Mouse (Mus musculus): ENCODE data around the gene Ppt2. TPM values are rescaled to one million over a fixed set of nuclear protein-coding genes. Genes with fewer than 3 reads are reported as not detected.

Ppt2 gene
- total and polyA plus RNA-seq, 2 experiments, result 22.5 to 38.5 TPM

GRCm38 (mm10) chr17:34627093-34627942, 992 bp downstream of the Ppt2 start:
- Histone ChIP-seq H3K4me1 (ENCODE audit: control insufficient read depth, insufficient read depth, low read length) (0 out of 2 replicates have a peak, but pooled peaks cover 5% of the 10 kb centered on the region), H3K9ac (ENCODE audit: low read depth, low read length) (peak overlapping the region; percentile 75), H3K79me2 (ENCODE audit: control insufficient read depth, insufficient read depth, low read length) (no peaks in the 10 kb centered on the region), H3K4me3 (ENCODE audit: insufficient read depth, low read depth, low read length) (peak overlapping the region; percentile 72), H3K36me3 (ENCODE audit: control insufficient read depth, insufficient read depth, low read length) (peaks cover 6% of the 10 kb centered on the region), H3K27me3 (ENCODE audit: control insufficient read depth, insufficient read depth, low read length) (no peaks in the 10 kb centered on the region), H3K27ac (replicated peaks; ENCODE audit: insufficient read depth, low read depth, low read length) (peak overlapping the region; percentile 82)
- TF ChIP-seq POLR2A (IDR thresholded peaks at IDR 0.05; ENCODE audit: extremely low read depth, insufficient read depth, low read length) (peak; percentile 40; the same call in 1 of the 2 replicates), CTCF (IDR thresholded peaks at IDR 0.05; ENCODE audit: low read depth, low read length) (no peak)
- under 1% methylated on average over 44 of the region's 45 CpGs for WGBS
- DNase-seq (ENCODE audit: extremely low read depth, low read depth, low spot score), result peak; percentile 81

DNA sequence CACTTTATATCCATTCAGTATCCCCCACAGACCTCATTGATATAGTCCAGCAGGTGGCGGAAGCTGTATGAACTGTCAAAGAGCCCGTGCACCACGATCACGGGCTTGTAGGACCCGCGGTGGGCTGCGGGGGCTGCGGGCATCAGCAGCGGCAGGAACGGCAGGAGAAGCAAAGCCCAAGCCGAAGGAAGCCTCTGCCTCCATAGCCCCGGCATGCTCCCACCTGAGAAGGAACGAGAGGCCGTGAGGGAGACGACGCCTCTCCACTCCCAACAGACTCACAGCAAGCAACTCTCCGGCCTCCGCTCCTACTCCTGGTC, 1.6 kb downstream of the Ppt2 start:
- 0 out of 2 replicates have a peak, but pooled peaks cover 5% of the 10 kb centered on the region for H3K4me1 ChIP-seq (ENCODE audit: control insufficient read depth, insufficient read depth, low read length)
- H3K79me2 ChIP-seq (ENCODE audit: control insufficient read depth, insufficient read depth, low read length), result no peaks in the 10 kb centered on the region
- H3K27me3 ChIP-seq (ENCODE audit: control insufficient read depth, insufficient read depth, low read length), result no peaks in the 10 kb centered on the region
- H3K9ac ChIP-seq (ENCODE audit: low read depth, low read length), result peak overlapping the region; percentile 71
- H3K4me3 ChIP-seq (ENCODE audit: insufficient read depth, low read depth, low read length), result peak overlapping the region; percentile 72
- DNase-seq (ENCODE audit: extremely low read depth, low read depth, low spot score), result no peak
- H3K36me3 ChIP-seq (ENCODE audit: control insufficient read depth, insufficient read depth, low read length), result peaks cover 10% of the 10 kb centered on the region
- WGBS, result 5% methylated on average over 18 of the region's 18 CpGs
- peak; percentile 22; the same call in 1 of the 2 replicates for TF ChIP-seq CTCF (IDR thresholded peaks at IDR 0.05; ENCODE audit: low read depth, low read length)
- TF ChIP-seq POLR2A (IDR thresholded peaks at IDR 0.05; ENCODE audit: extremely low read depth, insufficient read depth, low read length), result no peak
- peak overlapping the region; percentile 78 for H3K27ac ChIP-seq (replicated peaks; ENCODE audit: insufficient read depth, low read depth, low read length)

DNA sequence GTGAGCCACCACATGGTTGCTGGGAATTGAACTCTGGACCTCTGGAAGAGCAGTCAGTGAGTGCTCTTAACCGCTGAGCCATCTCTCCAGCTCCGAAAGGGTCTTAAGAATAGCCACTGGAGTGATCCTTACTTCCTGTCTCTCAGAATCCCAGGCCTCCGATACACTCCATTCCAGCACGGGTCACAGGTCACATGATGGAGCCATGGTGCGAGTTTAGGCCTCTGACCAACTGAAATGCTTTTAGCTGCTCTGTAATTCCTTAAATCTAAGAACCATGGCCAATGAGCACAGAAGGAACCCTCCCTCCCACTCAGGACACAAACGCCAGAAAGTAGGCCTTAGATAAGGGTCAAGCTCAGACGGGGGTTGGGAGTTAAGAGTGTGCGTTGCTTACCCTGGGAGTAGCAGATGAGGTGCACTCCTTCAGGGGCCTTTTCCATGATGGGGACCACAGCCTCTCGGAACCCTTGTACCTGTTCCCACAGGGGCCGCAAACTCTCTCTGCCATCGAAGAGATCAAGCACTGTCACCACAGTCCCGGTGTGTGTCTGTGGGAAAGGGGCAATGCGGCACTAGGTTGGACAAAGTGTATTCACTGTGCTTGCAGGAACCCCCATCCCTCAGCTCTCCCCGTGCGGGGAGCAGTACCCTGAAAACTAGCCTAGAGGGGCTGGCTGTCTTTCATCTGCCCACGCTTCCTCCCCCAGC, 2.1 kb downstream of the Ppt2 start:
- Histone ChIP-seq H3K4me3 (ENCODE audit: insufficient read depth, low read depth, low read length) (no peak overlapping the region; the same call in 1 of the 2 replicates), H3K79me2 (ENCODE audit: control insufficient read depth, insufficient read depth, low read length) (no peaks in the 10 kb centered on the region), H3K9ac (ENCODE audit: low read depth, low read length) (peak overlapping the region; percentile 71; the same call in 1 of the 2 replicates), H3K27me3 (ENCODE audit: control insufficient read depth, insufficient read depth, low read length) (no peaks in the 10 kb centered on the region), H3K27ac (replicated peaks; ENCODE audit: insufficient read depth, low read depth, low read length) (no peak overlapping the region), H3K4me1 (ENCODE audit: control insufficient read depth, insufficient read depth, low read length) (0 out of 2 replicates have a peak, but pooled peaks cover 5% of the 10 kb centered on the region), H3K36me3 (ENCODE audit: control insufficient read depth, insufficient read depth, low read length) (peaks cover 11% of the 10 kb centered on the region)
- DNase-seq (ENCODE audit: extremely low read depth, low read depth, low spot score), result no peak
- WGBS, result 57% methylated on average over 16 of the region's 16 CpGs
- TF ChIP-seq CTCF (IDR thresholded peaks at IDR 0.05; ENCODE audit: low read depth, low read length) (no peak), POLR2A (IDR thresholded peaks at IDR 0.05; ENCODE audit: extremely low read depth, insufficient read depth, low read length) (no peak)

- no peaks in the 10 kb centered on the region for H3K27me3 ChIP-seq (ENCODE audit: control insufficient read depth, insufficient read depth, low read length)
- peaks cover 11% of the 10 kb centered on the region for H3K36me3 ChIP-seq (ENCODE audit: control insufficient read depth, insufficient read depth, low read length)
- no peak overlapping the region for H3K4me3 ChIP-seq (ENCODE audit: insufficient read depth, low read depth, low read length)
- DNase-seq (ENCODE audit: extremely low read depth, low read depth, low spot score), result no peak
- H3K27ac ChIP-seq (replicated peaks; ENCODE audit: insufficient read depth, low read depth, low read length), result no peak overlapping the region
- H3K4me1 ChIP-seq (ENCODE audit: control insufficient read depth, insufficient read depth, low read length), result 0 out of 2 replicates have a peak, but pooled peaks cover 5% of the 10 kb centered on the region
- H3K9ac ChIP-seq (ENCODE audit: low read depth, low read length), result no peak overlapping the region
- TF ChIP-seq POLR2A (IDR thresholded peaks at IDR 0.05; ENCODE audit: extremely low read depth, insufficient read depth, low read length) (no peak), CTCF (IDR thresholded peaks at IDR 0.05; ENCODE audit: low read depth, low read length) (no peak)
- H3K79me2 ChIP-seq (ENCODE audit: control insufficient read depth, insufficient read depth, low read length), result no peaks in the 10 kb centered on the region
- WGBS, result 73% methylated on average over 3 of the region's 3 CpGs
These were observed 3.3 kb downstream of the Ppt2 start for GRCm38 (mm10) chr17:34624981-34625380.

GRCm38 (mm10) chr17:34623161-34623560, 5.1 kb downstream of the Ppt2 start:
- Histone ChIP-seq H3K4me1 (ENCODE audit: control insufficient read depth, insufficient read depth, low read length) (0 out of 2 replicates have a peak, but pooled peaks cover 5% of the 10 kb centered on the region), H3K79me2 (ENCODE audit: control insufficient read depth, insufficient read depth, low read length) (no peaks in the 10 kb centered on the region), H3K27me3 (ENCODE audit: control insufficient read depth, insufficient read depth, low read length) (no peaks in the 10 kb centered on the region), H3K9ac (ENCODE audit: low read depth, low read length) (no peak overlapping the region), H3K4me3 (ENCODE audit: insufficient read depth, low read depth, low read length) (no peak overlapping the region), H3K27ac (replicated peaks; ENCODE audit: insufficient read depth, low read depth, low read length) (no peak overlapping the region), H3K36me3 (ENCODE audit: control insufficient read depth, insufficient read depth, low read length) (peaks cover 11% of the 10 kb centered on the region)
- DNase-seq (ENCODE audit: extremely low read depth, low read depth, low spot score), result no peak
- no peak for TF ChIP-seq CTCF (IDR thresholded peaks at IDR 0.05; ENCODE audit: low read depth, low read length)
- TF ChIP-seq POLR2A (IDR thresholded peaks at IDR 0.05; ENCODE audit: extremely low read depth, insufficient read depth, low read length), result no peak
- 89% methylated on average over 9 of the region's 9 CpGs for WGBS

Data from liver, adult 2 months (tissue).